Mouse (Mus musculus): ENCODE measurements around the gene Cd38.

GRCm38 (mm10) chr5:43853868-43854488, 14.4 kb upstream of the Cd38 start:
- no peak for TF ChIP-seq CTCF (IDR thresholded peaks at IDR 0.05; ENCODE audit: low read depth)
- TF ChIP-seq EP300 (IDR thresholded peaks at IDR 0.05; ENCODE audit: low read depth): no peak

Data from heart, postnatal 0 days (tissue).